Mouse (Mus musculus) adrenal gland, adult 8-10 months (tissue): ENCODE measurements at regions not wholly inside any gene's neighbourhood (a gene's known extent, or its start where the extent isn't known, plus 50 kb on each side); places are given as distances from the start of the nearest gene placed in this dataset.

ENCODE experiments used
- DNase-seq: peaks from one replicate; pipeline ENCODE4 v3.0.0; 2022

GRCm38 (mm10) chr14:25239335-25239960, 219.5 kb upstream of the Zmiz1 start:
- DNase-seq: no peak

GRCm38 (mm10) chr14:25242753-25243152, 216.2 kb upstream of the Zmiz1 start:
- no peak for DNase-seq

- DNase-seq: no peak
Measured at GRCm38 (mm10) chr14:25243289-25243688, 215.7 kb upstream of the Zmiz1 start.

- no peak for DNase-seq
Measured at GRCm38 (mm10) chr14:25243698-25244097, 215.3 kb upstream of the Zmiz1 start.

- DNase-seq: no peak
Measured at GRCm38 (mm10) chr14:25244841-25245240, 214.1 kb upstream of the Zmiz1 start.

GRCm38 (mm10) chr14:25245691-25246090, 213.3 kb upstream of the Zmiz1 start:
- no peak for DNase-seq

- DNase-seq: no peak
Measured at GRCm38 (mm10) chr14:25248941-25249340, 210.0 kb upstream of the Zmiz1 start.

- DNase-seq: no peak
Measured at GRCm38 (mm10) chr14:25253016-25253850, 205.8 kb upstream of the Zmiz1 start.

- DNase-seq: no peak
Measured at GRCm38 (mm10) chr14:25263121-25263520, 195.9 kb upstream of the Zmiz1 start.

GRCm38 (mm10) chr14:25266846-25267245, 192.1 kb upstream of the Zmiz1 start:
- DNase-seq: no peak

GRCm38 (mm10) chr14:25268090-25268631, 190.8 kb upstream of the Zmiz1 start:
- peak; percentile 61 for DNase-seq

GRCm38 (mm10) chr14:25270227-25270876, 188.6 kb upstream of the Zmiz1 start:
- DNase-seq: no peak

GRCm38 (mm10) chr14:25272366-25273156, 186.4 kb upstream of the Zmiz1 start:
- no peak for DNase-seq

GRCm38 (mm10) chr14:25279751-25280150, 179.2 kb upstream of the Zmiz1 start:
- no peak for DNase-seq

- DNase-seq: no peak
Measured at GRCm38 (mm10) chr14:25292557-25292956, 166.4 kb upstream of the Zmiz1 start.

- no peak for DNase-seq
Measured at GRCm38 (mm10) chr14:25294226-25294625, 164.8 kb upstream of the Zmiz1 start.

GRCm38 (mm10) chr14:25295688-25296350, 163.2 kb upstream of the Zmiz1 start:
- no peak for DNase-seq

GRCm38 (mm10) chr14:25299673-25300190, 159.3 kb upstream of the Zmiz1 start:
- no peak for DNase-seq

- no peak for DNase-seq
Measured at GRCm38 (mm10) chr14:25301336-25302031, 157.5 kb upstream of the Zmiz1 start.

GRCm38 (mm10) chr14:25304391-25304851, 154.6 kb upstream of the Zmiz1 start:
- DNase-seq: peak; percentile 73

- no peak for DNase-seq
Measured at GRCm38 (mm10) chr14:25306166-25306565, 152.8 kb upstream of the Zmiz1 start.
